Mouse (Mus musculus) ES-E14 (cell line): ENCODE measurements around the gene Fbxw4. TPM values are rescaled to one million over a fixed set of nuclear protein-coding genes. Genes with fewer than 3 reads are reported as not detected.

Source experiments
- DNase-seq: peaks from one replicate; pipeline ENCODE4 v3.0.0-alpha.2; 2013; ENCODE audit warnings: low read depth, low spot score
- H3K27ac ChIP-seq: 2 replicates; pipeline ENCODE4 v1.5.1; 2012; ENCODE audit warnings: low read depth, mild to moderate bottlenecking, low read length, moderate library complexity, mixed read lengths; ENCODE audit not compliant: poor library complexity, insufficient read depth, severe bottlenecking
- H3K36me3 ChIP-seq: 2 replicates; pipeline ENCODE4 v1.6.1; 2012; ENCODE audit warnings: mild to moderate bottlenecking, low read length, moderate library complexity, mixed read lengths; ENCODE audit not compliant: control insufficient read depth, poor library complexity, insufficient read depth, severe bottlenecking
- H3K4me1 ChIP-seq, 2 experiments: fragments of 150-350 bp in 1 of 2; sonication (generic) in 1 of 2; 2 replicates each; pipeline ENCODE4 v1.6.1; 2012; ENCODE audit warnings: low read length in 2 of 2, mild to moderate bottlenecking in 1 of 2, mixed read lengths in 1 of 2; ENCODE audit not compliant: control insufficient read depth in 2 of 2, insufficient read depth in 2 of 2, poor library complexity in 1 of 2
- H3K4me3 ChIP-seq, 2 experiments: fragments of 150-350 bp in 1 of 2; sonication (generic) in 1 of 2; 2 replicates each; pipeline ENCODE4 v1.5.1; 2012; ENCODE audit warnings: low read length in 2 of 2, low read depth in 1 of 2, mild to moderate bottlenecking in 1 of 2, mixed read lengths in 1 of 2; ENCODE audit not compliant: insufficient read depth in 1 of 2, poor library complexity in 1 of 2, severe bottlenecking in 1 of 2
- H3K9ac ChIP-seq: 2 replicates; pipeline ENCODE4 v1.6.1; 2012; ENCODE audit warnings: low read depth, mild to moderate bottlenecking, low read length, mixed read lengths; ENCODE audit not compliant: poor library complexity, insufficient read depth, severe bottlenecking
- H3K9me3 ChIP-seq: fragments of 150-350 bp; sonication (generic); 2 replicates; pipeline ENCODE4 v1.6.1; 2012; ENCODE audit warnings: low read depth, mild to moderate bottlenecking, low read length; ENCODE audit not compliant: control insufficient read depth, insufficient read depth
- CHD2 ChIP-seq: IDR thresholded peaks from 2 replicates; pipeline ENCODE4 v1.6.1; 2014; ENCODE audit warnings: mild to moderate bottlenecking, low read depth, low read length, inconsistent platforms
- HCFC1 ChIP-seq: IDR thresholded peaks from 2 replicates; pipeline ENCODE4 v1.6.1; 2012; ENCODE audit warnings: low read length, inconsistent platforms, borderline replicate concordance; ENCODE audit not compliant: insufficient read depth
- MAFK ChIP-seq: IDR thresholded peaks from 2 replicates; pipeline ENCODE4 v1.6.1; 2014; ENCODE audit warnings: mild to moderate bottlenecking, low read depth, low read length, inconsistent platforms; ENCODE audit not compliant: insufficient read depth
- ZC3H11A ChIP-seq: IDR thresholded peaks from 2 replicates; pipeline ENCODE4 v1.6.1; 2012; ENCODE audit warnings: low read depth, mild to moderate bottlenecking, inconsistent platforms, low read length, borderline replicate concordance
- ZNF384 ChIP-seq: IDR thresholded peaks from 2 replicates; pipeline ENCODE4 v1.6.1; 2012; ENCODE audit warnings: low read depth, low read length, inconsistent platforms
- in situ Hi-C, 2 experiments: fragments of 600-800 bp; cut with MboI; formaldehyde crosslinking; loops; one replicate each; pipeline ENCODE4 v1.15.1; 2025; ENCODE audit warnings: low sequenced_read_pairs in 2 of 2, inconsistent platforms in 1 of 2; ENCODE audit not compliant: unreplicated experiment in 2 of 2
- total RNA-seq: library from RNA; depleted of rRNA; stranded (reverse); fragments of 300-350 nt; gene quantifications from 2 replicates; pipeline ENCODE4 v1.2.3, GENCODE M21; 2012

Fbxw4 gene
- total RNA-seq, 1 experiment: 6.3 TPM

- DNase-seq: no peak
- Histone ChIP-seq H3K9ac (no peak overlapping the region), H3K4me3 (no peak overlapping the region), H3K27ac (no peak overlapping the region), H3K4me1 (peaks cover 1 to 12% of the 10 kb centered on the region in 2 experiments; a peak in 3 of 4 replicates), H3K9me3 (no peaks in the 10 kb centered on the region), H3K36me3 (no peaks in the 10 kb centered on the region)
- TF ChIP-seq ZNF384 (no peak), HCFC1 (no peak), CHD2 (no peak), ZC3H11A (no peak), MAFK (no peak)
- in situ Hi-C loops: no loop called here
Measured at GRCm38 (mm10) chr19:45615415-45616213, 44.5 kb downstream of the Fbxw4 start.

- Histone ChIP-seq H3K4me3 (no peak overlapping the region), H3K9ac (no peak overlapping the region), H3K4me1 (peaks cover 1 to 12% of the 10 kb centered on the region in 2 experiments; a peak in 3 of 4 replicates), H3K36me3 (no peaks in the 10 kb centered on the region), H3K9me3 (no peaks in the 10 kb centered on the region), H3K27ac (no peak overlapping the region)
- TF ChIP-seq ZC3H11A: no peak
- no peak for TF ChIP-seq ZNF384
- no peak for TF ChIP-seq HCFC1
- no peak for TF ChIP-seq MAFK
- TF ChIP-seq CHD2: no peak
- no peak for DNase-seq
- in situ Hi-C loops: no loop called here
Measured at GRCm38 (mm10) chr19:45614928-45615327, 45.2 kb downstream of the Fbxw4 start.

- Histone ChIP-seq H3K4me3 (no peak overlapping the region), H3K27ac (no peak overlapping the region), H3K36me3 (no peaks in the 10 kb centered on the region), H3K9ac (no peak overlapping the region), H3K9me3 (no peaks in the 10 kb centered on the region), H3K4me1 (peaks cover 1 to 12% of the 10 kb centered on the region in 2 experiments; a peak in 3 of 4 replicates)
- DNase-seq: no peak
- in situ Hi-C loops: no loop called here
- TF ChIP-seq ZNF384 (no peak), HCFC1 (no peak), MAFK (no peak), CHD2 (no peak), ZC3H11A (no peak)
Measured at GRCm38 (mm10) chr19:45614375-45614774, 45.7 kb downstream of the Fbxw4 start.

GRCm38 (mm10) chr19:45610823-45611222 is 49.3 kb downstream of the Fbxw4 start:
- Histone ChIP-seq H3K9ac (no peak overlapping the region), H3K4me3 (no peak overlapping the region), H3K9me3 (no peaks in the 10 kb centered on the region), H3K36me3 (no peaks in the 10 kb centered on the region), H3K4me1 (peaks cover 0 to 12% of the 10 kb centered on the region in 2 experiments; a peak in 3 of 4 replicates), H3K27ac (no peak overlapping the region; the same call in 1 of the 2 replicates)
- no peak for TF ChIP-seq HCFC1
- DNase-seq: no peak
- in situ Hi-C loops: no loop called here
